Mouse (Mus musculus) MEL-GATA-1-ER (cell line): ENCODE results near the gene Dtx3.

Experiments used
- DNase-seq: peaks from one replicate; pipeline ENCODE4 v3.0.0-alpha.2; 2012; ENCODE audit warnings: low read depth; ENCODE audit errors: extremely low read depth

Dtx3 gene

GRCm38 (mm10) chr10:127195328-127196129, at the start of gene Dtx3:
Gene Dtx3, minus strand, starts transcription at chr10:127195728.
- DNase-seq = no peak

GRCm38 (mm10) chr10:127238241-127238824, 42.8 kb upstream of the Dtx3 start:
- DNase-seq = no peak

GRCm38 (mm10) chr10:127236541-127236940, 41.0 kb upstream of the Dtx3 start:
- no peak for DNase-seq

GRCm38 (mm10) chr10:127233141-127233540, 37.6 kb upstream of the Dtx3 start:
- DNase-seq = no peak

- DNase-seq = no peak
Observed at GRCm38 (mm10) chr10:127231741-127232140, 36.2 kb upstream of the Dtx3 start.

- no peak for DNase-seq
Observed at GRCm38 (mm10) chr10:127230693-127231092, 35.2 kb upstream of the Dtx3 start.

- peak; percentile 52 for DNase-seq
Observed at GRCm38 (mm10) chr10:127228897-127229296, 33.4 kb upstream of the Dtx3 start.

- DNase-seq = no peak
Observed at GRCm38 (mm10) chr10:127227163-127227562, 31.6 kb upstream of the Dtx3 start.

GRCm38 (mm10) chr10:127226318-127226895, 30.9 kb upstream of the Dtx3 start:
- no peak for DNase-seq

- no peak for DNase-seq
Observed at GRCm38 (mm10) chr10:127225732-127226131, 30.2 kb upstream of the Dtx3 start.

- DNase-seq = no peak
Observed at GRCm38 (mm10) chr10:127225213-127225612, 29.7 kb upstream of the Dtx3 start.

GRCm38 (mm10) chr10:127218339-127218738, 22.8 kb upstream of the Dtx3 start:
- no peak for DNase-seq

- no peak for DNase-seq
Observed at GRCm38 (mm10) chr10:127217177-127217576, 21.6 kb upstream of the Dtx3 start.

GRCm38 (mm10) chr10:127216456-127216855, 20.9 kb upstream of the Dtx3 start:
- no peak for DNase-seq

GRCm38 (mm10) chr10:127214422-127214803, 18.9 kb upstream of the Dtx3 start:
- DNase-seq = no peak

GRCm38 (mm10) chr10:127213704-127214421, 18.3 kb upstream of the Dtx3 start:
- DNase-seq = no peak

- DNase-seq = no peak
Observed at GRCm38 (mm10) chr10:127213272-127213671, 17.7 kb upstream of the Dtx3 start.

GRCm38 (mm10) chr10:127211414-127211854, 15.9 kb upstream of the Dtx3 start, which contains the start of gene Pip4k2c:
Gene Pip4k2c, minus strand, starts transcription at chr10:127211585.
- no peak for DNase-seq

GRCm38 (mm10) chr10:127210961-127211405, 15.5 kb upstream of the Dtx3 start:
- DNase-seq = no peak

GRCm38 (mm10) chr10:127209928-127210570, 14.5 kb upstream of the Dtx3 start:
- DNase-seq = no peak

- DNase-seq = no peak
Observed at GRCm38 (mm10) chr10:127208921-127209320, 13.4 kb upstream of the Dtx3 start.
